Mouse (Mus musculus) leukemia stem cell, adult 10-12 weeks (primary cell): Measurements from ENCODE around the gene Ccdc186. TPM values are rescaled to one million over a fixed set of nuclear protein-coding genes. Genes with fewer than 3 reads are reported as not detected.

Experiments
- polyA plus RNA-seq: library from polyadenylated mRNA; stranded (reverse); fragments of >175 nt; gene quantifications from 2 replicates; pipeline ENCODE4 v1.2.3, GENCODE M21; 2012; ENCODE audit warnings: low replicate concordance

Ccdc186 gene
- 0.20 and 1.2 TPM in 2 replicates for polyA plus RNA-seq

GRCm38 (mm10) chr19:56821798-56822447 lies at the start of gene Ccdc186:
TSS of gene Ccdc186 (minus strand) at chr19:56822190.

GRCm38 (mm10) chr19:56826047-56826631 lies 4.1 kb upstream of the Ccdc186 start, which contains the start of gene Tdrd1:
TSS of gene Tdrd1 (plus strand) at chr19:56826209.

Other genes with a start within 250 kb of the Ccdc186 start
- 3.4 TPM in 2 replicates for gene Adrb1, start 100.0 kb downstream of the Ccdc186 start, polyA plus RNA-seq
- not detected in 2 replicates for gene Tdrd1, start 4.0 kb upstream of the Ccdc186 start, polyA plus RNA-seq
- not detected in 2 replicates for gene Vwa2, start 52.1 kb upstream of the Ccdc186 start, polyA plus RNA-seq
- 0.53 and 0.64 TPM in 2 replicates for gene Afap1l2, start 186.0 kb upstream of the Ccdc186 start, polyA plus RNA-seq